Mouse (Mus musculus) thymus, postnatal 25 days (tissue): ENCODE results near the gene Prpf4.

Experiments used
- DNase-seq: peaks from one replicate; pipeline ENCODE4 v3.0.0; 2022

The Prpf4 gene

DNA sequence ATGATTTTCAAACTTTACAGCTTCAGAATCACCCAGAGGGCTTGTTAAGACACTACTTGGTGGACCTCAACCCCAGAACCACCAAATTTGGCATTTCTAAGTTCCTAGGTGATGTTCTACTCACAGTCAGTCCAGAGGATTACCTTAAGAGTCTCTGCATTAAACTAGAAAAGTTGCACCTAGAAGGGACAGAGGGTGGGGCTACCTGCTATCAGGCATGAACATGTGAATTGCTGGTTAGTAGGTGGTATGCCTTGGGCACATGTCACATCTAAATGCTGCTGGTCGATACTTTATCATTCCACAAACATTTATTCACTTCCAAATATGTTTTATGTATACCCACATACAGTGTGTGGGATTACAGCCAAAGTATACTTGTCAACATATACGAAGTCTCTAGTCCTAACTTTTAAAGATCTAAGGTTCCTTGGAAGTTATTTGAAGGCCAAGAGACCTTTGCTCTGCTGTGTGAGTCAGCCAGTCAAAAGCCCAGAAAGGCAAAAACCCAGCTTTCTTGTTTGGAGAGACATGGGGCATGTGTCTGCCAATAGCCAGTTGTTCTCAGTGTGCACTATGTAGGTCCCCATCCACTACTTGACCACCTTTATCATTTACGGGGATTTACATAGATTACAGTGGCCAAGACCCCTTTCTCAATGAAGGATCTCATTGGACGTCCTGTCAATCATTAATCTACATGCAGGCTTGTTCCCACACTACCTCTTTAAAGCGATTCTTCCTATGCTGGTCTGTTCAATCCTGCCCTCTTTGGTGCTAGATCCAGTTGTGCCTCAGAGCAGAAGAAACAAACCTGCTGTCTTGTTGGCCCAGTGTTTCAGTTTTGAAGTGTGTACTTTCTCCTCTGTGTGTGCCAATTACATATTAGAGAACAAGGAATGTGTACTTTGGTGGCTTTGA is 18.7 kb upstream of the Prpf4 start:
- no peak for DNase-seq

GRCm38 (mm10) chr4:62391892-62392291 is 16.7 kb upstream of the Prpf4 start:
- no peak for DNase-seq

GRCm38 (mm10) chr4:62393459-62393858 is 15.1 kb upstream of the Prpf4 start:
- no peak for DNase-seq

- DNase-seq = no peak
Observed at GRCm38 (mm10) chr4:62395806-62396205, 12.8 kb upstream of the Prpf4 start.

DNA sequence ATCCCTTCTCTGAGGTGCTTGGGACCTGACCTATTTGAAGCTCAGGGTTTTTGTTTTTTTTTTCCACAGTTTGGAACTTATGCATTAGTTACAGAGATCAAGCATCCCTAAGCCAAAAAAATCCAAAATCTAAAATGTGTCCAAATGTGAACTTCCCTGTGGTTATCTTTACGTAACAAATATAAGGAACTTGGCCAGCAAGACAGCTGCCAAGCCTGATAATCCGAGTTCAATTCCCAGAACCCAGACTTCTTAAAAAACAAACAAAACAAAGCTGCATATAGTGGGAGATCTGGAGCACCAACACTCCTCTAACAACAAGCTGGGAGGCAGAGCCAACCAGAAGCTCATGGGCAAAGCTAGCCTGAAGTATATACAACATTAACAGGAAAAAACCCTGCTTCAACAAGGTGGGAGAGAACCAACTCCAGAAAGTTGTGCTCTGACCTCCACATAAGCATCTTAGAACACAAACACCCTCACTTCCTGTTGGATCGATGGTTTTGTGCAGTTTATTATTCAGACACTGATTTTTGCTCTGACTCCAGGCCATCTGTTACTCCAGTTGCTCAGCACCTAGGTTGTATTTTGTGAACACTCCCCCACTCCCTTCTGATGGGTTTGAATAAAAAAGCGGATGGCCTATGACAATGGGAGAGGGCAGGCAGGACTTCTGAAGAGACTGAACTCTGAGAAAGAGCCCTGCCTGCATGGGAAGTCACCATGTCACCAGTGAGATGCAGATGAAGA is 10.8 kb upstream of the Prpf4 start:
- DNase-seq = no peak

GRCm38 (mm10) chr4:62398956-62399355 is 9.6 kb upstream of the Prpf4 start:
- no peak for DNase-seq

DNA sequence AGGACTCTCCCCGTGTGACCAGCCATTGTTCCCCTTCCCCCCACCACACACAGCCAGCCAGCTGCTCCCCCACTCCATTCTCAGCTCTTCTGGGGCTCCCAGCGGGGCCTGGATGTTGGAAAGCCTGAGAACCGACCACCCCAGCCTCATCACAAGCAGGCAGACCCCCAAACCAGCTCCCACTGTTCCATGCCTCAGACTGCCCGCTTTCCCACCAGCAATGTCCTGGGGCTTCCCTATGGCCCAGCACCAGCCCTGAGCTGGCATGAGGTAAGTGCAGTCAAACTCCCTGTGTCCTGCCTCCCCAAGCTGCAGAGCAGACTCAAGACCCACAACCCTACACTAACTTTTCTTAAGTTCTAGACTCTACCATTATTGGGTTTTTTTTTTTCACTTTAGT is 2.5 kb upstream of the Prpf4 start:
- no peak for DNase-seq

GRCm38 (mm10) chr4:62407730-62408582 is 641 bp upstream of the Prpf4 start:
- peak; percentile 61 for DNase-seq

DNA sequence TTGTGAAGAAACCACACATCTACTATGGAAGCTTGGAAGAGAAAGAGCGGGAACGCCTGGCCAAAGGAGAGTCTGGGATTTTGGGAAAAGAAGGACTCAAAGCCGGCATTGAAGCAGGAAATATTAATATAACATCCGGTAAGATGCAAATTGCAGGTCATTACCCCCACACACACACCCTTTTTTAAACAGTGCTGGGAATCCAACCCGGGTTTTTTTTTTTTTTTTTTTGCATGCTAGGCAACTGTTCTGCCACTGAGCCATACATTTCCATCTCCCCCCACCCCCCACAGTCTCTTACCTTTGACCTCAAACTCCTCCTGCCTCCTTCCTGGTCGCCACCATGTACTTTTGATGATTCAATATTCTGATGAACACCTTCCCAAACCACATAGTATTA is 1.0 kb downstream of the Prpf4 start:
- DNase-seq = no peak

- DNase-seq = no peak
Observed at GRCm38 (mm10) chr4:62410325-62410724, 1.7 kb downstream of the Prpf4 start.

DNA sequence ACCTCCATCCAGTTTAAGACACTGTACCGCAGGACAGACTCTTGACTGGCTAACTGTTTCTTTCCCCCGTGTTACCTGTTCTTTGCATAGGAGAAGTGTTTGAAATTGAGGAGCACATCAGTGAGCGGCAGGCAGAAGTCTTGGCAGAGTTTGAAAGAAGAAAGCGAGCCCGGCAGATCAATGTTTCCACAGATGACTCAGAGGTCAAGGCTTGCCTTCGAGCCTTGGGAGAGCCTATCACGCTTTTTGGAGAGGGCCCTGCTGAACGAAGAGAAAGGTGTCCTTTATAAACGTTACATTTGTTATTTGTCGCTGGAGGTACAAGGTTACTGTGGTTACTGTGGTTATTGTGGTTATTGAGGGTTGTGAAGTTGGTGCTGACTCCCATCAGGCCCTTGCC is 3.0 kb downstream of the Prpf4 start:
- DNase-seq = no peak

GRCm38 (mm10) chr4:62418448-62418847 is 9.9 kb downstream of the Prpf4 start:
- no peak for DNase-seq

GRCm38 (mm10) chr4:62419091-62419490 is 10.5 kb downstream of the Prpf4 start:
- no peak for DNase-seq

DNA sequence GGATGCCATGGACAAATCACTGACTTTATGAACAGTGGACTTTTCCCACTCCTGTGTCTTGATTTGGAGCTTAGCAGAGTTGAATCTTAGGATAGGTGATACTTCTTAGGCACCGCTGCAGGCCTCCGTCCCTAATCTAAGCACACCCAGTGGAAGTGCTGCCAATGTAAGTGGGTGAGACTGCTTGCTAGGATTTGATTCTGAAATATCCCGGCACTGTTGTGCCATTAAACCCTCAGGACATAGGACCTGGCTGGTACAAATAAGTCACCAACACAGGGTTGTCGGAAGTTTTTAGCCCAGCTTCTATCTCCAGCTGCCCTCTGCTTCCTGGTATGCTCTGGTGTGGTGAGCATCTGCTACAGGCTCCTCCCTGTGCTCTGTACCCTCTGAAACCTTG is 17.3 kb downstream of the Prpf4 start:
- DNase-seq = no peak

- no peak for DNase-seq
Observed at GRCm38 (mm10) chr4:62427978-62428758, 19.6 kb downstream of the Prpf4 start.

DNA sequence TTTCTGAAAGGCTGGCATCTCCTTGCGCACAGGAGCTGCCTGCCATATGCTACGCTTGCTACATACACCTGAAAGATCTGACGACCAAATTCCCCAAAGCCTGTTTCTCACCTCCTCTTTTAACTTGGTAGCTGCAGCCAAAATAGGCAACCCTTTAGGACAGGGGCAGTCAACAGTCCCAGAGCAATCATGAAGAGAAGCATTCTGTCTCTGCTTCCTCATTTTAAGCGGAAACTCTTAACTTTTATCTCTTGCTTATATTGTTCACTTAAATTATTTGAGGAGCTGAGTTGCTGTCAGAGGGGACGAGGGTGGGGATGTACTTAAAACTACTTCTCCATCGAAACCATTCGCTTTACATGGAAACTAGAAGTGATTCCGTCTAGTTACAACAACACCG is 21.0 kb downstream of the Prpf4 start:
- no peak for DNase-seq

DNA sequence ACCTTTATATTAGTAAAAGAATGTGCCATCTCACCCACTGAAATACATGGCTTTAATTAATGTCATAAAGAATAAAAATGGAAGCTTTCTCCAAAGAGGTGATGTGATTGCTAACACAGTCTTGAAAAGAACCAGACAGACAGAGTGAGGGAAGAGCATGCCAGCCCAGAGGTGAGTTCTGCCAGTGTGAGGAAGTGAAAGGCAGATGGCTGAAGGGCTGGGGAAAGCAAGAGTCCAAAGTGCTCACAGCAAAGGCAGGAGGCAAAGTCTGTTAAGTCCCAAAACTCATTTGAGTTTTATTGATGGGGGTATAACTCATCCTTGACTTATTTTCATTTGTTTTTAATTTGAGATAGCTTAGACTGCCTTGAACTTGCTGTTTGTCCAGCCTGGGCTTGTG is 22.1 kb downstream of the Prpf4 start:
- DNase-seq = no peak

GRCm38 (mm10) chr4:62431522-62431921 is 22.9 kb downstream of the Prpf4 start:
- DNase-seq = no peak

GRCm38 (mm10) chr4:62433939-62434870 is 25.6 kb downstream of the Prpf4 start:
- no peak for DNase-seq

DNA sequence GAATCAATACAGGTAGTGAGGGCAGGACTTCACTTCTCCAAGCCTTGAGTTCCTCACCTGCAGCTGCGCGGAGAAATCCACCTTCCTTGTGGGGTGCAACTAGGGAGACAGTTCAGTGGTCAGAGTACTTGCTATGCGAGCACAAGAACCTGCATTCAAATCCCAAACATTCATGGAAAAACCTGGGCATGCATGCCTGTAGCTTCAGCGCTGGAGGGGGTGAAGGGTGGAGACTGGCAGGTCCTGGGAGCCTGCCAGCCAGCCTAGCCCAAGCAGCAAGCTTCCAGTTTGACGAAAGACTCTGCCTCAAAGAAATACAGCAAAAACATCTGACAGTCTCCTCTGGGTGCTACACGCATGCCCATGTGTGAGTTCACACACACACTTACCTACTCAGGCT is 26.5 kb downstream of the Prpf4 start, which contains the start of gene Rnf183:
Gene Rnf183, minus strand, starts transcription at position 172 of the 400 bp plus-strand sequence.
- DNase-seq = no peak

DNA sequence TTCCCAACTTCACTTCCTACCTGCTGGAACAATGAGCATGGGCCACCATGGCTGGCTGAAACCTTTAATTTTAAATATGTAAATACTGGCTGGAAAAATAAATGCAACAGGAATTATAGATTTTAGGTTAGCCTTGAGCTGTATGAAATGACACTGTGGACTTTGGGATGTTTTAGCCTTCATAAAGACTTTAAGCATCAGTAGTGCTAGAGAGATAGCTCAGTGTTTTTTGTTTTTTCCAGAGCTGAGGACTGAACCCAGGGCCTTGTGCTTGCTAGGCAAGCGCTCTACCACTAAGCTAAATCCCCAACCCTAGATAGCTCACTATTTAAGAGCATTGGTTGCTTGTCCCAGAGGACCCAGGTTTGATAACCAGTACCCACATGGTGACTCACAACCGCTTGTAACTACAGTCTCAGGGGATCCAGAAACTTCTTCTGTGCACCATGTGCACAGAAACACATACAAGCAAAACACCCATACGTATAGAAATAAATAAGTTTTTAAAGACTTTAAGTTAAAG is 28.7 kb downstream of the Prpf4 start:
- DNase-seq = no peak
